Comparison of ENCODE assay signal across 26 mouse cellular contexts in the genomic region with DNA sequence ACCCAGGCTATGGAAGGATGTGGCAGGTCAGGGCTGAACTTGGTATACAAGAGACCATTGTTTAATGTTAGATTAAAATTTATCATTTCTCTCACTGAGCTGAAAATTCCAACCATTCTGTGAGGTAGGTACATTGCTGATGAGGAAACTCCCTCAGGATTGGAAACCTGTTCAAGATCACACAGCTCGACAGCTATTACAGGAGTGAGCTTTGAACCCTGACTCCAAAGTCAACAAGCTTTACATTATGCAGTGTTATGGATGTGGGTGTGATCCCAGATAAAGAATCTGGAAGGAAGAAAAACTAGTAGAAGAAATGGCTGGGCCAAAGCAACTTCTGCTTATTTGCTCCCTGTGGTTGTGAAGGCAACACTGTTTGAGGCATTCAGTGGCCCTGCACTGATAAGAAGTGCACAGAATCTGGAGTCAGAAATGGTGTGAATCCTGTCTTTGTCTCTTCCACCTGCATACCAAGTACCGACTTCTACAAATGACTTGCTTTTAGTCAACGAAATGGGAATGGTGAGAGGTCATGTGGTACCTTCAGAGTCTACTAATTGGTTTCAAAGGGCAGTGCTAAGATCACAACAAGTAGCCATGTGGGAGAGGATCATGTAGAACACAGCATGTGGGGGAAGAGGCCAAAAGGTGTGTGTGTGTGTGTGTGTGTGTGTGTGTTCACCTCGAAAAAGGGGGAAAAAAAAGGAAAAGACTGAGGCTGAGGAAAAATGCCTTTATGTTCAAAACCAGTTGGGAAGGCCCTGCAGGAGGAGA. TPM values are rescaled to one million over a fixed set of nuclear protein-coding genes. Genes with fewer than 3 reads are reported as not detected.
DNase-seq lines count a peak whose midpoint lies in the region; ATAC-seq and TF ChIP-seq lines count a peak whose summit lies in the region.
"Had no signal": no experiment of that assay in that cellular context is flagged by ENCODE, and none has a peak within 500 bp of the region (broad histone marks: within the 10 kb centered on the region; RNA-seq: fewer than 3 reads in every experiment).

No protein-coding gene starts in this region.

- no peak overlapping the region for H3K4me2 ChIP-seq in intestine, embryonic 14.5 days (ENCODE audit: low read length)
- peak overlapping the region; percentile 27 for H3K4me2 ChIP-seq in intestine, postnatal 0 days (replicated peaks; ENCODE audit: low read depth)
- H3K4me2 ChIP-seq in stomach, embryonic 14.5 days (replicated peaks; ENCODE audit: low read depth, low read length), result no peak overlapping the region
- H3K4me2 ChIP-seq: embryonic facial prominence, embryonic 12.5 days; heart, embryonic 11.5 days; heart, embryonic 15.5 days; hindbrain, embryonic 13.5 days had no signal

- no peaks in the 10 kb centered on the region for H3K9me3 ChIP-seq in intestine, embryonic 14.5 days (ENCODE audit: control insufficient read depth, low read length)
- no peaks in the 10 kb centered on the region for H3K9me3 ChIP-seq in intestine, postnatal 0 days (ENCODE audit: control insufficient read depth)
- H3K9me3 ChIP-seq in stomach, embryonic 14.5 days (ENCODE audit: control insufficient read depth, low read depth, low read length), result no peaks in the 10 kb centered on the region
- H3K9me3 ChIP-seq: embryonic facial prominence, embryonic 12.5 days; heart, embryonic 15.5 days; hindbrain, embryonic 13.5 days had no signal

- WGBS in intestine, embryonic 14.5 days, result 58% methylated on average over 4 of the region's 4 CpGs
- 46% methylated on average over 4 of the region's 4 CpGs for WGBS in intestine, postnatal 0 days
- 61% methylated on average over 4 of the region's 4 CpGs for WGBS in stomach, embryonic 14.5 days

- H3K36me3 ChIP-seq in intestine, embryonic 14.5 days (ENCODE audit: control insufficient read depth, insufficient read depth, low read length), result no peaks in the 10 kb centered on the region
- H3K36me3 ChIP-seq in intestine, postnatal 0 days (ENCODE audit: control insufficient read depth, insufficient read depth), result no peaks in the 10 kb centered on the region
- no peaks in the 10 kb centered on the region for H3K36me3 ChIP-seq in stomach, embryonic 14.5 days (ENCODE audit: control insufficient read depth, insufficient read depth, low read length)
- H3K36me3 ChIP-seq: embryonic facial prominence, embryonic 12.5 days; heart, embryonic 15.5 days; hindbrain, embryonic 13.5 days had no signal

- ATAC-seq in intestine, embryonic 14.5 days (replicated peaks; ENCODE audit: low FRiP score, low TSS enrichment, low read depth), result peak; percentile 80
- peak; percentile 97 for ATAC-seq in intestine, postnatal 0 days
- peak; percentile 76 for ATAC-seq in stomach, embryonic 14.5 days (ENCODE audit: insufficient number of reproducible peaks, insufficient read depth, low FRiP score, low read depth)
- ATAC-seq: hindbrain, postnatal 0 days had no signal

- H3K4me1 ChIP-seq in intestine, embryonic 14.5 days (replicated peaks; ENCODE audit: control insufficient read depth, insufficient read depth, low read length), result no peaks in the 10 kb centered on the region
- H3K4me1 ChIP-seq in intestine, postnatal 0 days (replicated peaks; ENCODE audit: control insufficient read depth, insufficient read depth, low read length), result no peaks in the 10 kb centered on the region
- H3K4me1 ChIP-seq in stomach, embryonic 14.5 days (ENCODE audit: control insufficient read depth, insufficient read depth, low read length), result no peaks in the 10 kb centered on the region
- H3K4me1 ChIP-seq: embryonic facial prominence, embryonic 12.5 days; heart, embryonic 15.5 days; hindbrain, embryonic 13.5 days had no signal

- no peak for DNase-seq in intestine, embryonic 14.5 days (ENCODE audit: low spot score)
- DNase-seq in heart, adult 18-20 months, result no peak
- DNase-seq in urinary bladder, postnatal 4 days (ENCODE audit: low spot score in 2 of 2), result no peak
- no peak for DNase-seq in spleen, postnatal 14 days (ENCODE audit: low spot score in 2 of 2)
- no peak for DNase-seq in left cerebral cortex, adult 9 months (ENCODE audit: low spot score in 2 of 2)
- DNase-seq: adrenal gland, postnatal 10 days; cerebellum, adult 11 months; cerebellum, adult 8-10 months; cerebellum, postnatal 14 days; embryo, embryonic 11 days; gastrocnemius, postnatal 36 days; heart, adult 2 months; heart, postnatal 14 days had no signal

- H3K9ac ChIP-seq in intestine, embryonic 14.5 days (ENCODE audit: low read length), result no peak overlapping the region
- no peak overlapping the region for H3K9ac ChIP-seq in intestine, postnatal 0 days (ENCODE audit: low read depth, low read length)
- H3K9ac ChIP-seq in stomach, embryonic 14.5 days (replicated peaks; ENCODE audit: low read depth, low read length), result no peak overlapping the region
- H3K9ac ChIP-seq: embryonic facial prominence, embryonic 12.5 days; heart, embryonic 15.5 days; hindbrain, embryonic 13.5 days had no signal

- H3K27me3 ChIP-seq in intestine, embryonic 14.5 days (replicated peaks; ENCODE audit: control insufficient read depth, insufficient read depth, low read length), result no peaks in the 10 kb centered on the region
- H3K27me3 ChIP-seq in intestine, postnatal 0 days (replicated peaks; ENCODE audit: control insufficient read depth, insufficient read depth, low read length), result no peaks in the 10 kb centered on the region
- H3K27me3 ChIP-seq in stomach, embryonic 14.5 days (ENCODE audit: control insufficient read depth, insufficient read depth, low read length), result no peaks in the 10 kb centered on the region
- H3K27me3 ChIP-seq: embryonic facial prominence, embryonic 12.5 days; heart, embryonic 15.5 days; hindbrain, embryonic 13.5 days had no signal

- no peak overlapping the region for H3K4me3 ChIP-seq in intestine, embryonic 14.5 days (ENCODE audit: low read depth, low read length)
- no peak overlapping the region for H3K4me3 ChIP-seq in intestine, postnatal 0 days (ENCODE audit: low read depth, low read length)
- no peak overlapping the region for H3K4me3 ChIP-seq in stomach, embryonic 14.5 days (ENCODE audit: low read depth, low read length)
- H3K4me3 ChIP-seq: embryonic facial prominence, embryonic 12.5 days; heart, adult 2 months; heart, embryonic 15.5 days; hindbrain, embryonic 13.5 days had no signal

- no peak for TF ChIP-seq CTCF in intestine, postnatal 0 days (IDR thresholded peaks at IDR 0.05; ENCODE audit: low read depth)

- no peak overlapping the region for H3K27ac ChIP-seq in intestine, embryonic 14.5 days (ENCODE audit: low read depth)
- H3K27ac ChIP-seq in intestine, postnatal 0 days (ENCODE audit: low read depth, low read length), result peak overlapping the region; percentile 41; the same call in 1 of the 2 replicates
- peak overlapping the region; percentile 22; the same call in 1 of the 2 replicates for H3K27ac ChIP-seq in stomach, embryonic 14.5 days (ENCODE audit: low read length)
- H3K27ac ChIP-seq: embryonic facial prominence, embryonic 12.5 days; heart, adult 2 months; heart, embryonic 15.5 days; hindbrain, embryonic 13.5 days; hindbrain, postnatal 0 days had no signal

RNA-seq across cellular contexts. Expression of a gene that starts 55.8 kb away (rescaled TPM):
- 0.36 and 0.54 TPM in 2 replicates for polyA plus RNA-seq in intestine, embryonic 14.5 days (2014; fragmentation: Nextera tagmentation; extraction: Ambion mirVana)
- 0.04 and 0.17 TPM in 2 replicates for polyA plus RNA-seq in intestine, postnatal 0 days (2015; fragmentation: Nextera tagmentation; extraction: Ambion mirVana)
- polyA plus RNA-seq in stomach, embryonic 14.5 days (2014; fragmentation: Nextera tagmentation; extraction: Ambion mirVana), result 0.81 and 1.3 TPM in 2 replicates
- total RNA-seq in heart, adult 18-20 months (2021), result not detected
- total RNA-seq: adrenal gland, postnatal 10 days; adrenal gland, postnatal 4 days; common myeloid progenitor, adult 5-6 weeks; ES-E14; gastrocnemius, adult 8-10 months; gastrocnemius, postnatal 36 days; heart, adult 2 months; heart, postnatal 14 days; hematopoietic stem cell, adult 5-6 weeks; hindbrain, postnatal 0 days had no signal
- polyA plus RNA-seq: brain, embryonic 14.5 days; heart, adult 2 months had no signal
